Mouse (Mus musculus): ENCODE data around the gene Cactin. TPM values are rescaled to one million over a fixed set of nuclear protein-coding genes. Genes with fewer than 3 reads are reported as not detected.

Gene Cactin
- total RNA-seq (2014; rRNA removed; ENCODE audit: low replicate concordance), result 14.3 and 14.9 TPM in 2 replicates
- polyA plus RNA-seq (2015; fragmentation: Nextera tagmentation; extraction: Ambion mirVana), result 12.8 and 13.7 TPM in 2 replicates

GRCm38 (mm10) chr10:81320550-81321347 is at the start of gene Cactin:
TSS of gene Cactin (plus strand) at chr10:81321103.
- Histone ChIP-seq H3K9me3 (replicated peaks; ENCODE audit: control insufficient read depth, low read length) (no peaks in the 10 kb centered on the region), H3K27me3 (ENCODE audit: control insufficient read depth, insufficient read depth, low read length) (no peaks in the 10 kb centered on the region), H3K27ac (ENCODE audit: low read depth) (peak within 1 kb of the TSS; percentile 92), H3K36me3 (replicated peaks; ENCODE audit: control insufficient read depth, insufficient read depth, low read length) (peaks cover 55% of the 10 kb centered on the region), H3K4me2 (ENCODE audit: low read depth, low read length) (peak within 1 kb of the TSS; percentile 86), H3K4me1 (ENCODE audit: control insufficient read depth, insufficient read depth) (peaks cover 19% of the 10 kb centered on the region), H3K4me3 (ENCODE audit: low read depth, low read length) (peak within 1 kb of the TSS; percentile 97), H3K9ac (replicated peaks; ENCODE audit: low read depth, low read length) (peak within 1 kb of the TSS; percentile 93)
- DNase-seq (ENCODE audit: low spot score) (peak; percentile 100), ATAC-seq (ENCODE audit: insufficient read depth, low read depth) (peak; percentile 91)
- under 1% methylated on average over 67 of the region's 68 CpGs for WGBS
- TF ChIP-seq EP300 (IDR thresholded peaks at IDR 0.05; ENCODE audit: low read depth), result peak; percentile 96
- peak; percentile 29 for TF ChIP-seq CTCF (IDR thresholded peaks at IDR 0.05; ENCODE audit: low read depth)

DNA sequence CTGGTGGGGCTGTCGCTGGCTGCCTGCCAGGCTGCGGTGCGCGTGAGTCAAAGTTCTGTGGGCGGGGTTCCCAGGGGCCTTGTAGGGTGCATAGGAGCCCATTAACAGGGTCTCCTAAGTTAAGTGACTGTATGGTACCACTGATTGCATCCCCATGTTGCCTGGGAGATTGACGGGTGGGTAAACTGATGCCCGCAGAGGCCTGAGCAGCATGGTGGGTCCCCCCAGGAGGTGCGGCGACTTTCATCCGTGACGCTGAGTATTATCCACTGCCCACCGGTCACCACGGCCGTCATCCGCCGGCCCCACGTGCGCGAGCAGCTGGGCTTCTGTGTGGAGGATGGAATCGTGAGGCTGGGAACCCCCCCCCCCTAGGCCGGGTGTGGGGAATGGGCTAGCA is 48.5 kb upstream of the Cactin start:
- TF ChIP-seq EP300 (IDR thresholded peaks at IDR 0.05; ENCODE audit: low read depth) (no peak), CTCF (IDR thresholded peaks at IDR 0.05; ENCODE audit: low read depth) (no peak)
- WGBS, result 94% methylated on average over 21 of the region's 21 CpGs
- H3K4me2 ChIP-seq (ENCODE audit: low read depth, low read length), result no peak overlapping the region

GRCm38 (mm10) chr10:81273842-81274241 is 47.1 kb upstream of the Cactin start:
- Histone ChIP-seq H3K36me3 (replicated peaks; ENCODE audit: control insufficient read depth, insufficient read depth, low read length) (peaks cover 32% of the 10 kb centered on the region), H3K27me3 (ENCODE audit: control insufficient read depth, insufficient read depth, low read length) (no peaks in the 10 kb centered on the region), H3K4me1 (ENCODE audit: control insufficient read depth, insufficient read depth) (peaks cover 2% of the 10 kb centered on the region; the same call in 1 of the 2 replicates), H3K4me3 (ENCODE audit: low read depth, low read length) (no peak overlapping the region), H3K9me3 (replicated peaks; ENCODE audit: control insufficient read depth, low read length) (no peaks in the 10 kb centered on the region), H3K9ac (replicated peaks; ENCODE audit: low read depth, low read length) (no peak overlapping the region), H3K27ac (ENCODE audit: low read depth) (no peak overlapping the region), H3K4me2 (ENCODE audit: low read depth, low read length) (no peak overlapping the region)
- no peak for TF ChIP-seq EP300 (IDR thresholded peaks at IDR 0.05; ENCODE audit: low read depth)
- no peak for TF ChIP-seq CTCF (IDR thresholded peaks at IDR 0.05; ENCODE audit: low read depth)
- WGBS, result 91% methylated on average over 19 of the region's 19 CpGs
- DNase-seq (ENCODE audit: low spot score) (no peak), ATAC-seq (ENCODE audit: insufficient read depth, low read depth) (no peak)

More for the DNA sequence above, 48.5 kb upstream of the Cactin start:
- ATAC-seq (ENCODE audit: insufficient read depth, low read depth) (no peak), DNase-seq (ENCODE audit: low spot score) (no peak)
- Histone ChIP-seq H3K36me3 (replicated peaks; ENCODE audit: control insufficient read depth, insufficient read depth, low read length) (peaks cover 32% of the 10 kb centered on the region), H3K27ac (ENCODE audit: low read depth) (no peak overlapping the region), H3K4me3 (ENCODE audit: low read depth, low read length) (no peak overlapping the region), H3K9ac (replicated peaks; ENCODE audit: low read depth, low read length) (no peak overlapping the region), H3K27me3 (ENCODE audit: control insufficient read depth, insufficient read depth, low read length) (no peaks in the 10 kb centered on the region), H3K4me1 (ENCODE audit: control insufficient read depth, insufficient read depth) (peaks cover 7% of the 10 kb centered on the region; the same call in 1 of the 2 replicates), H3K9me3 (replicated peaks; ENCODE audit: control insufficient read depth, low read length) (no peaks in the 10 kb centered on the region)

DNA sequence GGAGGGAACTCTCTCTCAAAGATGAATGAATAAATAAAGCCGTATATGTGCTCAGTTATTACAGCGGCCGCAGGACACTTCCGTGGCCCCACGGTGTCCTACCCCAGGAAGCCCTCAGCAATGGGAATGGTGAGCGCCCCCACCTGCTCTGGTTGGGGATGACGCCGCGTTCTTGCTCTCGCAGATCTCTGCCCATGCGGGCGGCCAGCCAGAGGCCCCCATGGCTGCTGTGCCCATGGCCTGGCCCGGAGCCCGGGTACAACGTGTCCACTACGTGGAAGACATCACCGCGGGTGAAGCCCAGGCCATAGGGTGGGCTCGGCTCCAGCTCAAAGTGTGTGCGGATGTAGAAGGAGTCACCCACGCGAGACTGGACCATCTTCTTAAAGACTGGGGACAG is 43.2 kb upstream of the Cactin start:
- Histone ChIP-seq H3K9ac (replicated peaks; ENCODE audit: low read depth, low read length) (no peak overlapping the region), H3K4me1 (ENCODE audit: control insufficient read depth, insufficient read depth) (no peaks in the 10 kb centered on the region), H3K4me3 (ENCODE audit: low read depth, low read length) (no peak overlapping the region), H3K27me3 (ENCODE audit: control insufficient read depth, insufficient read depth, low read length) (peaks cover 18% of the 10 kb centered on the region), H3K4me2 (ENCODE audit: low read depth, low read length) (no peak overlapping the region), H3K36me3 (replicated peaks; ENCODE audit: control insufficient read depth, insufficient read depth, low read length) (peaks cover 12% of the 10 kb centered on the region), H3K9me3 (replicated peaks; ENCODE audit: control insufficient read depth, low read length) (no peaks in the 10 kb centered on the region), H3K27ac (ENCODE audit: low read depth) (no peak overlapping the region)
- WGBS, result 63% methylated on average over 22 of the region's 22 CpGs
- ATAC-seq (ENCODE audit: insufficient read depth, low read depth) (no peak), DNase-seq (ENCODE audit: low spot score) (no peak)
- no peak for TF ChIP-seq CTCF (IDR thresholded peaks at IDR 0.05; ENCODE audit: low read depth)
- no peak for TF ChIP-seq EP300 (IDR thresholded peaks at IDR 0.05; ENCODE audit: low read depth)

DNA sequence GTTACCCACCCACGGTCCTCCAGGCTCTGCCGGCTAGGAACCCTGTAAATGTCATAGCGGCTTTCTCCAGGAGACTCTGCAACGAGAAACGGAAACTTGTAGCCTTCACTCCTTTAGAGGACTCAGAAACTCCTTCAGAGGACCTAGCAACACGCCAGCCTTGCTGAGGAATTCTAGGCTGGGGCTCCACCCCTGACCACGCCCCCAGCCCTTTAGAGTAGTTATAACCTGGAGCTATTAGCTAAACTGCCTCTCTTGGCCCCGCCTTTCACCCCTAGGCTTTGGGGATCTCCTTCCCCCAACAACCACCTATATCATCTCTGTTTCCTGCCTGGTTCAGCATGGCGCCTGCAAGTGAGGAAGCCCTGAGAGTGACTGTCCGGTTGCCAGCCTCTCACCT is 41.4 kb upstream of the Cactin start:
- WGBS, result 31% methylated on average over 10 of the region's 10 CpGs
- Histone ChIP-seq H3K27ac (ENCODE audit: low read depth) (no peak overlapping the region), H3K4me1 (ENCODE audit: control insufficient read depth, insufficient read depth) (no peaks in the 10 kb centered on the region), H3K27me3 (ENCODE audit: control insufficient read depth, insufficient read depth, low read length) (peaks cover 34% of the 10 kb centered on the region), H3K9me3 (replicated peaks; ENCODE audit: control insufficient read depth, low read length) (no peaks in the 10 kb centered on the region), H3K4me3 (ENCODE audit: low read depth, low read length) (no peak overlapping the region), H3K4me2 (ENCODE audit: low read depth, low read length) (no peak overlapping the region), H3K36me3 (replicated peaks; ENCODE audit: control insufficient read depth, insufficient read depth, low read length) (no peaks in the 10 kb centered on the region), H3K9ac (replicated peaks; ENCODE audit: low read depth, low read length) (no peak overlapping the region)
- DNase-seq (ENCODE audit: low spot score), result no peak
- TF ChIP-seq CTCF (IDR thresholded peaks at IDR 0.05; ENCODE audit: low read depth), result no peak
- ATAC-seq (ENCODE audit: insufficient read depth, low read depth), result no peak

All from heart, postnatal 0 days (tissue).